Mouse (Mus musculus) embryonic facial prominence, embryonic 10.5 days (tissue): ENCODE measurements at regions not wholly inside any gene's neighbourhood (a gene's known extent, or its start where the extent isn't known, plus 50 kb on each side); places are given as distances from the start of the nearest gene placed in this dataset.

Experiments used
- DNase-seq: peaks from one replicate; pipeline ENCODE4 v3.0.0-alpha.2; 2017; ENCODE audit warnings: low spot score
- H3K27ac ChIP-seq: fragments of 300-500 bp; sonication (generic); replicated peaks from 2 replicates; pipeline ENCODE4 v1.5.1; 2016; ENCODE audit warnings: mild to moderate bottlenecking
- H3K27me3 ChIP-seq: fragments of 300-500 bp; sonication (generic); replicated peaks from 2 replicates; pipeline ENCODE4 v1.6.1; 2016; ENCODE audit warnings: low read depth, mild to moderate bottlenecking; ENCODE audit not compliant: poor library complexity, severe bottlenecking
- H3K36me3 ChIP-seq: fragments of 300-500 bp; sonication (generic); replicated peaks from 2 replicates; pipeline ENCODE4 v1.6.1; 2016; ENCODE audit warnings: mild to moderate bottlenecking, moderate library complexity
- H3K4me1 ChIP-seq: fragments of 300-500 bp; sonication (generic); 2 replicates; pipeline ENCODE4 v1.6.1; 2016
- H3K4me3 ChIP-seq: fragments of 300-500 bp; sonication (generic); 2 replicates; pipeline ENCODE4 v1.5.1; 2016; ENCODE audit warnings: mild to moderate bottlenecking, moderate library complexity
- H3K9me3 ChIP-seq: fragments of 300-500 bp; sonication (generic); 2 replicates; pipeline ENCODE4 v1.6.1; 2016; ENCODE audit warnings: mild to moderate bottlenecking
- WGBS: fragments of 180-500 bp; shearing (Covaris S2); methylation state at CpG from one replicate; pipeline ENCODE4 v1.1.7; 2016; 5-methylcytosine and 5-hydroxymethylcytosine counted together

DNA sequence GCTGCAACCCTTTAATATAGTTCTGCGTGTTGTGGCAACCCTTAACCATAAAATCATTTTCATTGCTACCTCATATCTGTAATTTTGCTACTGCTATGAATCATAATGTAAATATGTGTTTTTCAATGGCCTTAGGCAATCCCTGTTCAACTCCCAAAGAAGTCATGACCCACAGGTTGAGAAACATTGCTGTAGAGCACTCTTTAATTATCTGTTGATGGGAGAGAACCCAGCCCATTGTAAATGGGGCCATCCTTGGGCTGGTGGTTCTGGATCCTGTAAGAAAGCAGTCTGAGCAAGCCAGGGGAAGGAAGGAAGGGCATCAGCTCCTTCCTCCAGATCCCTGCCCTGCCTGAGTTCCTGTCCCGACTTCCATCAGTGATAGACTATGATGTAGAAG is 148.6 kb downstream of the Rybp start:
- 91% methylated on average over 2 of the region's 2 CpGs for WGBS
- Histone ChIP-seq H3K4me3 (no peak overlapping the region), H3K27me3 (peaks cover 75% of the 10 kb centered on the region), H3K9me3 (no peaks in the 10 kb centered on the region), H3K36me3 (no peaks in the 10 kb centered on the region), H3K4me1 (peaks cover 24% of the 10 kb centered on the region), H3K27ac (no peak overlapping the region)
- no peak for DNase-seq

- Histone ChIP-seq H3K27ac (no peak overlapping the region), H3K27me3 (peaks cover 70% of the 10 kb centered on the region), H3K4me3 (no peak overlapping the region), H3K4me1 (peaks cover 20% of the 10 kb centered on the region), H3K36me3 (no peaks in the 10 kb centered on the region), H3K9me3 (no peaks in the 10 kb centered on the region)
- WGBS, result 34% methylated on average over 2 of the region's 2 CpGs
- no peak for DNase-seq
These were observed 152.1 kb downstream of the Rybp start for GRCm38 (mm10) chr6:100135177-100135576.

DNA sequence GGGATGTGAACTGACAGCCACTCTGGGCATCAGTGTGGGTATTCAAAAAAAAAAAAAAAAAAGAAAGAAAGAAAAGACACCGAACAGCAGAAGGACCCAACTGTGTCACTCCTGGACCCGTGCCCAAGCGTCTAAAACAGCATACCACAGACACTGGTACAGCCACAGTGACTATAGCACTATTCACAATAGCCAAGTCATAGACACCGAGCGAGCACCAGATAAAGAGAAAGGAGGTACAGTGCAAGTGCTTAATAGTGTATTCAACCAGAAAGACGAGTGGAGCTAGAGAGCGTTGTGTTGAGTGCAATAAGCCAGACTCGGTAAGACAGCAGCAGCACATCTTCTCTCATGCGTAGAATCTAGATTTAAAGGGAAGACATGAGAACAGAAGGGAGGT is 153.3 kb downstream of the Rybp start:
- 88% methylated on average over 9 of the region's 9 CpGs for WGBS
- Histone ChIP-seq H3K4me3 (no peak overlapping the region), H3K27ac (no peak overlapping the region), H3K36me3 (no peaks in the 10 kb centered on the region), H3K4me1 (peaks cover 13% of the 10 kb centered on the region), H3K27me3 (peaks cover 71% of the 10 kb centered on the region), H3K9me3 (no peaks in the 10 kb centered on the region)
- DNase-seq, result no peak

- no peak for DNase-seq
- peaks cover 72% of the 10 kb centered on the region for H3K27me3 ChIP-seq
- no peak overlapping the region for H3K4me3 ChIP-seq
- no peaks in the 10 kb centered on the region for H3K9me3 ChIP-seq
- peaks cover 17% of the 10 kb centered on the region for H3K4me1 ChIP-seq
- H3K36me3 ChIP-seq, result no peaks in the 10 kb centered on the region
- 38% methylated on average over 4 of the region's 4 CpGs for WGBS
- H3K27ac ChIP-seq, result no peak overlapping the region
These were observed 154.2 kb downstream of the Rybp start for GRCm38 (mm10) chr6:100132916-100133600.

GRCm38 (mm10) chr6:100127221-100128143 is 159.8 kb downstream of the Rybp start:
- H3K27me3 ChIP-seq, result peaks cover 91% of the 10 kb centered on the region
- DNase-seq, result peak; percentile 34
- peaks cover 25% of the 10 kb centered on the region for H3K4me1 ChIP-seq
- H3K36me3 ChIP-seq, result no peaks in the 10 kb centered on the region
- WGBS, result 48% methylated on average over 15 of the region's 15 CpGs
- no peak overlapping the region for H3K4me3 ChIP-seq
- H3K9me3 ChIP-seq, result peaks cover 5% of the 10 kb centered on the region; the same call in 1 of the 2 replicates
- no peak overlapping the region for H3K27ac ChIP-seq

GRCm38 (mm10) chr6:100126736-100127135 is 160.5 kb downstream of the Rybp start:
- Histone ChIP-seq H3K4me1 (peaks cover 25% of the 10 kb centered on the region), H3K36me3 (no peaks in the 10 kb centered on the region)
- WGBS, result 50% methylated on average over 8 of the region's 8 CpGs

DNA sequence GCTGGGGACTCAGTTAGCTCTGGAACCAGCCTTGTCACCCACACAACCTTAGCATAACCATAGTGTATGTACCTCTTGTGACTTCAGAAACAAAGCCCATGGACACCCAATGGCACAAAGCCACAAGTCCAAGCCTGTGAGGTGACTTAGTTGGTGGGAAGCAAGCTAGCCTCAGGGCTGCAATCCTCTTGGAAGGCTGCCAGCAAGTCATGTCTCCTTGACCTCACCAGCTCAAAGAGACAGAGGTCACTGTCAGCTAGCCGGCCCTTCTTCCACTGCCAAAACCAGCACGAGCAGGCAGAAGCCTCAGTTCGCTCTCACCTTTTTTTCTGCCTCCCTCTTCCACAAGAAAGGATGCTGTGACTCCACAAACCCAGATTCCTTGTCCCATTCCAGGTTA is 161.0 kb downstream of the Rybp start:
- Histone ChIP-seq H3K27ac (no peak overlapping the region), H3K4me1 (peaks cover 26% of the 10 kb centered on the region), H3K27me3 (peaks cover 95% of the 10 kb centered on the region), H3K4me3 (no peak overlapping the region), H3K9me3 (peaks cover 5% of the 10 kb centered on the region; the same call in 1 of the 2 replicates), H3K36me3 (no peaks in the 10 kb centered on the region)
- 54% methylated on average over 3 of the region's 3 CpGs for WGBS
- no peak for DNase-seq

More at GRCm38 (mm10) chr6:100126736-100127135, 160.5 kb downstream of the Rybp start:
- Histone ChIP-seq H3K27me3 (peaks cover 95% of the 10 kb centered on the region), H3K9me3 (peaks cover 5% of the 10 kb centered on the region; the same call in 1 of the 2 replicates), H3K27ac (no peak overlapping the region), H3K4me3 (no peak overlapping the region)
- no peak for DNase-seq

DNA sequence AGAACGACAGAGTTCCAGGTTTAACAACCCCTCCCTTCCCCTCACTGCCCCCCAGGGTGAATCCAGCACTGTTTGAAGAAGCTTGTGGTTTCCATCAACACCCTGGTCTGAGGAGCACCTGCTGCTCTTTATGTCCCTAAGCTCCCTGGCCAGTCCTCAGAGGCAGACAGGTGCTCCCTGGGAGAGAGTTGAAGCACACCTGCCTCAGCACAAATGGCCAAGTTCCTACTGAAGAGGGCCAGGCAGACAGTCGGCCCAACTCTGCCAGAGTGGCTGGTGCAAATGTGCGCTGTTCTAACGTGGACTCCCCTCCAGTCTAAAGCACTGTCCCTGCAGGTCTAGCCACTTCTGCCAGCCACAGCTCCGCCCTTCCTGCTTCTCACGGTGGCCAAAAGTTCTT is 166.0 kb downstream of the Rybp start:
- Histone ChIP-seq H3K4me1 (peaks cover 22% of the 10 kb centered on the region), H3K27me3 (peaks cover 69% of the 10 kb centered on the region), H3K9me3 (peaks cover 5% of the 10 kb centered on the region; the same call in 1 of the 2 replicates), H3K4me3 (no peak overlapping the region), H3K36me3 (no peaks in the 10 kb centered on the region), H3K27ac (no peak overlapping the region)
- 58% methylated on average over 6 of the region's 6 CpGs for WGBS
- DNase-seq, result no peak

GRCm38 (mm10) chr6:100120017-100120944 is 167.0 kb downstream of the Rybp start:
- peaks cover 67% of the 10 kb centered on the region for H3K27me3 ChIP-seq
- WGBS, result 46% methylated on average over 16 of the region's 16 CpGs

DNA sequence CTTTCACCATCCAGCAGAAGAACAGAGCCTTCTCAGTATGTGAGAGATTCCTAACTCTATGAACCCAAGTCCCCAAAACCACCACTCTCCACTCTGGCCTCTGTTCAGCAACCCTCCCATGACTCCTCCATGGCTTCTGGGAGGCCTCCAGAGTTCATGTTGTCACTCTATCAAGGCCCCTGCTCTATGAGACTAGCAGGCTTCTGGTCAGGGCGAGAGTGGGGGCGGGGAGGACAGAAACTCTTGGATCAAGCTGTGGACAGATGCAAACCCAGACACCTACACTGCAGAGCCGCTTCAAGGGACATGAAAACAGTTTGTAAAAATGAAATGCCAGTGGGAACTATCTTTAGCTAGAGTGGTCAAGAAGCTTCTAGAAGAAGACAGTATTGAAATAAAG is 170.2 kb downstream of the Rybp start:
- Histone ChIP-seq H3K27me3 (peaks cover 49% of the 10 kb centered on the region), H3K4me3 (no peak overlapping the region), H3K4me1 (peaks cover 19% of the 10 kb centered on the region), H3K9me3 (no peaks in the 10 kb centered on the region), H3K27ac (no peak overlapping the region), H3K36me3 (no peaks in the 10 kb centered on the region)
- 91% methylated on average over 3 of the region's 3 CpGs for WGBS
- no peak for DNase-seq

More at GRCm38 (mm10) chr6:100120017-100120944, 167.0 kb downstream of the Rybp start:
- Histone ChIP-seq H3K9me3 (peaks cover 2% of the 10 kb centered on the region; the same call in 1 of the 2 replicates), H3K36me3 (no peaks in the 10 kb centered on the region), H3K4me1 (peaks cover 19% of the 10 kb centered on the region), H3K27ac (peak overlapping the region; percentile 32), H3K4me3 (no peak overlapping the region)
- DNase-seq, result peak; percentile 56

DNA sequence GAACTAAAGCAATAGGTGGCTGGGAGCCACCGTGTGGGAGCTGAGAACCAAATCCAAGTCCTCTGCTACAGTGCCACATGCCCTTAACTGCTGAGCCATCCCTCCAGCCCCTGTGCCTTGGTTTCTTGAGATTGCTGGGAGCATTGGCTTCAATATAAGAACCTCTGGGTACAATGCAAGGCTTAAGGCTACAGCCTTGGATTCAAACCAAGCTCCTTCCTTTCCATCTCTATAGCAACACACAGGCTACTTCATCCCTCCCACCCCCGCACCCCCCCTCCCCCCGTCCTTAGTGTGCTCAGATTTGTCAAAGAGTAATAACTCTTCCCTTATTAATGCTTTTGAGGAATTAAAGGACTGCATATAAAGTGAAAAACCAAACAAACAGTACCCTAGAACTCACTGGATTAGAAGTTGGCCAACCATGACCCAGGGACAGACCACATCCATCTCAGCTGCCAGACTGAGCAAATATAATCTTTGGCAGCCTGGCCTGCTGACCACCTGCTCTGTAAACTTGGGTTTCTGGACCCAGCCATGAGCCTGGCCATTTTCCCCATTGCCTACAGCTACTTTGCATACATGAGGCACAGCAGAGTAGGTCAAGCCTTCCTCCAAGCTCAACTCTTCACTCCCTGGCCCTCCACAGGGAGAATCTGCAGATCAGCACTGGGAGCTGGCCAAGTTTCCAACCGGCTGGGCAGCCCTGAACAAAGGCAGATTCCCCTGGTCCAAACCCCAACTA is 173.7 kb downstream of the Rybp start:
- peaks cover 11% of the 10 kb centered on the region for H3K4me1 ChIP-seq
- DNase-seq, result no peak
- no peak overlapping the region for H3K4me3 ChIP-seq
- no peak overlapping the region for H3K27ac ChIP-seq
- H3K9me3 ChIP-seq, result no peaks in the 10 kb centered on the region
- peaks cover 38% of the 10 kb centered on the region for H3K27me3 ChIP-seq
- 79% methylated on average over 4 of the region's 4 CpGs for WGBS
- no peaks in the 10 kb centered on the region for H3K36me3 ChIP-seq
